Mouse (Mus musculus) neural tube, embryonic 10.5 days (tissue): ENCODE results near the gene Dennd1b.

Experiments used
- DNase-seq: peaks from one replicate; pipeline ENCODE4 v3.0.0-alpha.2; 2017; ENCODE audit warnings: low spot score; ENCODE audit errors: extremely low spot score

The Dennd1b gene

GRCm38 (mm10) chr1:139007475-139007874 lies 44.2 kb downstream of the Dennd1b start:
- no peak for DNase-seq

GRCm38 (mm10) chr1:139015118-139015788 lies 52.0 kb downstream of the Dennd1b start:
- no peak for DNase-seq

DNA sequence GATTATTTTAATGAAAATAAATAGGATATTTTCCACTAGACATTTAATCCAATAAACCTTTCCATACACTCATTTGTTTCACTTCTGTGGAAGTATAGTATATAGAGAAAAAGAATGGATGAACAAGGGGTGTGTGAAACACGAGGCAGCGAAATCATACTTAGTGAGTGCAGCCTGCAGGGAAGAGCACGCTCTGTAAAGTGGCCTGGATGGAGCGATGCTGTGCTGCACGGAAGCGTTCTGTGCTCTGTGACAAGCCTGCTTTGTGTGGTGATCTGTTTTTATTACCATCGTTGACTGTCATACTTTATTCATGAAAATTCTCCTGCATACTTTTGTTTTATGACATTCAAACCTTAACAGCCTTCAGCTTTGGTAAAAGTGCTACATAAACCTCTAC lies 58.1 kb downstream of the Dennd1b start:
- no peak for DNase-seq

DNA sequence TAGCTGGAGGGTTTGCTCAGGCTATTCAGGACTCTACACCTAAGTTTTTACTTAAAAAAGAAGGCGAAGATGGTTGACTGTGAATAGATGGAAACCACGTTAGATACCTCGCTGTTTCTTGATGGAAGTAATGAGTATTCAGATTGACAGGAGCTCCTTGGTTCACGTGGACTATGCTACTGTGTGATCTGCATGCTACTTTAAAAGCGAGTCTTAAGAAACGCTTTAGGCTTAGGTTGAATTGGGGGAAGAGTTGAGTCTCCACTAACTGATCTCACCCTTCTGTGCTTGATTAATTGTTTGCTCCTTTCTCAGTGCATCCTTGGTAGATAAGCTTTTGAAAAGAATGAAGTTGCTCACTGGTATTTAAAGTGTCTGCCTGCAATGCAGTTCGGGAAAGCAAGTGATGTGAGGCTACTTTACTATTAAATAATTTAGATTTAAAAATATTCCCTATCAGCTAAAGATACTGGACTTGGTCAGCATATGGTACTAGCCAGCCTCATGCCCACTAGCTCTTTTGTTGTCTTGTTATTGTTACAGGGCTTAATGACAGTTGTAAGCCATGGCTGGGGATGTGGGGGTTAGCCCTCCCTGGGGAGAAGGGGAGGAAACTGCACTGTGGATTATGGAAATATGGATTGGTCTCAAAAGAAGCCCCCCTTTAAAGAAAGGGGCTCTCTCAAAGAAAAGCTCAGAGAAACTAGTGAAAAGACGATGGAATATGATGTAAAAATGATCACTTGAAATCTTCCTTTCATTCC lies 62.8 kb downstream of the Dennd1b start:
- DNase-seq: no peak

- no peak for DNase-seq
These were observed 66.3 kb downstream of the Dennd1b start for GRCm38 (mm10) chr1:139029521-139029920.

DNA sequence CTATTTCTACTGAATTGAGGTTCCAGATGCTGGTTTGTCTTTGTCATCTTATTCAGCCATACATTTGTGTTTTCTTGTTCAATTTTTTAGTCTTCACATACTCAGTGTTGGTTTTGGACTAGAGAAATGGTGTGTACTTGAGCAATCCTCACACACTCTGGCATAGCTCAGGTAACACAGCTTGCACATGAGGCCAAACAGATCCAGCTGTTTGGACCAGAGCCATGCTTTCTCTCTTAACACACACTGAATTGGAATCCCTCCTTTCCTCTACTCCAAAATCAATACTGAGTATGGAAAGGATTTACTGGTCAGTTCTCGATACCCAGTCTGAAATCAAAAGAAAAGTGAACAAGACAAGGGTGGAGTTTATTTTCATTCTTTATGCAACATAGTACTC lies 69.2 kb downstream of the Dennd1b start:
- DNase-seq: no peak

- no peak for DNase-seq
These were observed 71.9 kb downstream of the Dennd1b start for GRCm38 (mm10) chr1:139035141-139035540.

GRCm38 (mm10) chr1:139036302-139036701 lies 73.1 kb downstream of the Dennd1b start:
- no peak for DNase-seq

- no peak for DNase-seq
These were observed 73.7 kb downstream of the Dennd1b start for GRCm38 (mm10) chr1:139036768-139037507.

GRCm38 (mm10) chr1:139038074-139038473 lies 74.8 kb downstream of the Dennd1b start:
- DNase-seq: no peak

DNA sequence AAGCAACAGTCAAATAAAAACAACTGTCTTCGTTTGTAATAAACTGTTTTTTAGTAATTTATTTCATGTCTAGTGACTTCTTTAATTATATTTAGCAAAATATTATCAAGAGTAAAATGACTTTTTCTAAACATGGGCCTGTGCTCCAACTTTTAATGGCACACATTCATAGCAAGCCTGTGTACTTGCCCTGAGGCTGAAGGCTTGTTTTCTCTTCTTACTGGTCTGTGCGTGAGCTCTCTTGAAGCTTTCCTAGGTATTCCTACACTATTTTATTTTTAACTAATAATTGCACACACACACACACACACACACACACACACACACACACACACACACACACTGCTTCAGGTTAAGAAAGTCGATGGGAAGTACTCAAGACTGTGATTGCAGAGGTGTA lies 75.4 kb downstream of the Dennd1b start:
- DNase-seq: no peak

DNA sequence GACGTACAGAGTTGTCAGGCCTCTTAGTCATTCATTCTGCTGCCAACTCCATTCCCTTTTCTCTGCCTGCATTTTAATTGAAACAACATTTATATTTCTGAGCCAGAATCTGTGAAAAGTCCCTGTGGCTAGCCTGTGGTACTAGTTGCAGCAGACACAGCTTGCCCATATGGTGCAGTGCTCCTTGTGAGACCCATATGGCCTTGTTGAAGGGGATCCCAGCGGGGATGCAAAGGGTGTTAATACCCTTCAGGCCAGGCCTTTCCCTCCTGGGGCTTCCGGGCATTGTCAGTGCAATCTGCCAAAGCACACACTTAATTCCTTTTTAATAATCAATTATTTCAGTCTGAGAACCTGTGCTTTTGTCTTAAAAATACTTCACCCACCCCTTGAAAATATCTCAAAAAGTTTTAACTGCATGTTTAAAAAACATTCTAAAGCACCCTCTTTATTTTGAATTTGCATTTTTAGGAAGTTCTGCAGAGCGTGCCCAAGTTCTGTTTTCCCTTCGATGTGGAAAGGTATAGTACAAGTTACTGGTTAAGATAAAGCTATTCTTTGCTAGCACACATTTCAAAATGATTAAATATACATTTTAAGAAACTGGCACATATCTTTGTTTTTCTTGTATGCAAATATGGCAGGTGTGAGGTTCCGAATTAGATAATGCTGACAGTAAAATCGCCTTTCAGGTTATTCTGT lies 76.4 kb downstream of the Dennd1b start:
- DNase-seq: no peak

- no peak for DNase-seq
These were observed 85.8 kb downstream of the Dennd1b start for GRCm38 (mm10) chr1:139049075-139049474.

DNA sequence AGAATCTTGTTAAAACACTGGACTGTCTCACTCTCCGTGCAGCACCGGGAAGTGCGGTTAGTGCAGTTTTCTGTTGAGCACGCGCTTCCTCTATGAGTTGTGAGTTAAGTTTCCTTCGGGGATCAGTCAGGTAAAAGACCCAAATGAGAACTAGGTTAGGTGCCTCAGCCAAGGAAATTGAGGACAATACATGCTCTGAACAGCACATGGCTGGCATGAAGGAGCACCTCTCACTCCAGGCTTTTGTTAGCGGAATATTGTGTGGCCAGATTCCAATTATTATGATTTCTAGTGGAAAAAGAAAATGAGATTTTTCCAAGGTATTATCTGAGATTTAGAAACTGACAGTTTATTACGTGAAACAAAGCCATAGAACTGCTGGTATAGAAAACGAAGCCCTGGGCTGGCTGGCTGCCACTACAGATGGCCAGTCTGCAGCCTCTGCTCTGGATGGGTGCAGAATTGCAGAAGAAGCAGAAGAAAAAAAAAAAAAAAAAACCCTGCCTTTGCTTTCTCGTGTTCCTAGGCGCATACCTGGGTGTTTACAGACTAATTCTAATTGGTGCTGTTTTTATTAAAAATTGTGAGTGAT lies 86.7 kb downstream of the Dennd1b start:
- no peak for DNase-seq

DNA sequence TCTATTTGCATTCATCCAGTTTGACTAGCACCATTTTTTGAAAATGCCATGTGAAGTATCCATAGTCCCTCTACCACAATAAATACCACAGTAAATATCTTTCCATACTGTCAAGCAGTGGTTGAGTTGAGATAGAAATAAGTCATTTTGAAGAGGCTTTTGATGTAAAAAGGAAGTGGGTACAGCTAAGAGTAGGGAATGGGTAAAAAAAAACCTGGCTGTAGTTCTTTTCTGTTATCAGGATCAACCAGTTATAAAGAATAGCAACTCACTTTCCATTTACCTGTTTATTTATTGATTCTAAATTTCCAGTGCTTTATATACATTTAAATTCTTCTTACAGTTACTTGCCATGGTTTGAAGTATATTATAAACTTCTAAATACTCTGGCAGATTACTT lies 89.8 kb downstream of the Dennd1b start:
- DNase-seq: no peak

GRCm38 (mm10) chr1:139060301-139060700 lies 97.1 kb downstream of the Dennd1b start:
- DNase-seq: no peak

- no peak for DNase-seq
These were observed 101.5 kb downstream of the Dennd1b start for GRCm38 (mm10) chr1:139064711-139065110.

DNA sequence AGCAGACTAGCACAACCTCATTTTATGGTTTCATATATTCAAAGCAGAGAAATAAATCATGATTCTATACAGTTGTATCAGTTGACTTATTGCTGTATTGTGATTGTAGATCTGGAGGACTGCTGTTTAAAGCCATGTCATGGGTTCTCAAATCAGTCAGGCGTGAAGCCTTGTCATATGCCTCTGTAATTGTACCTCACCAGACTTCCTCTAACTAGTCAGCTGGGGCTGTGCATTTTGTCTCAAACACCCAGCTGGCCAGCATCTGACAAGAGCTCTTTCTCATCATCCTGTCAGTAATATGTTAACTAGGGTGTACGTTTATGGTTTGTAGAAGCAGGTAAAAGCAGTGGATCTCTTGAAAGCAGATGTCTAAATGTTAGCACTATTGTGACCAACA lies 104.0 kb downstream of the Dennd1b start:
- no peak for DNase-seq

GRCm38 (mm10) chr1:139071015-139071414 lies 107.8 kb downstream of the Dennd1b start:
- no peak for DNase-seq

GRCm38 (mm10) chr1:139075671-139076070 lies 112.4 kb downstream of the Dennd1b start:
- DNase-seq: no peak

- no peak for DNase-seq
These were observed 114.8 kb downstream of the Dennd1b start for GRCm38 (mm10) chr1:139077989-139078388.
